Mouse (Mus musculus): ENCODE results near the gene Fntb. TPM values are rescaled to one million over a fixed set of nuclear protein-coding genes. Genes with fewer than 3 reads are reported as not detected.

Gene Fntb
- polyA plus RNA-seq, 1 experiment from 2014 or later, result 39.9 TPM

- Histone ChIP-seq H3K27me3 (no peaks in the 10 kb centered on the region), H3K9ac (no peak overlapping the region), H3K4me3 (no peak overlapping the region), H3K4me1 (replicated peaks) (peaks cover 15% of the 10 kb centered on the region), H3K9me3 (no peaks in the 10 kb centered on the region), H3K36me3 (peaks cover 16% of the 10 kb centered on the region), H3K4me2 (no peak overlapping the region), H3K27ac (replicated peaks) (no peak overlapping the region)
- WGBS, result 40% methylated on average over 7 of the region's 7 CpGs
- no peak for ATAC-seq (ENCODE audit: low read depth)
These were observed 130.4 kb downstream of the Fntb start for GRCm38 (mm10) chr12:76895777-76896176.

- WGBS, result 91% methylated on average over 4 of the region's 4 CpGs
- Histone ChIP-seq H3K9ac (no peak overlapping the region), H3K27ac (replicated peaks) (no peak overlapping the region), H3K4me2 (no peak overlapping the region), H3K9me3 (no peaks in the 10 kb centered on the region), H3K4me1 (replicated peaks) (peaks cover 11% of the 10 kb centered on the region; the same call in 1 of the 2 replicates), H3K36me3 (peaks cover 20% of the 10 kb centered on the region), H3K27me3 (no peaks in the 10 kb centered on the region), H3K4me3 (no peak overlapping the region)
- ATAC-seq (ENCODE audit: low read depth), result no peak
These were observed 131.2 kb downstream of the Fntb start for GRCm38 (mm10) chr12:76896566-76896965.

GRCm38 (mm10) chr12:76897006-76897405 lies 131.6 kb downstream of the Fntb start:
- no peak overlapping the region for H3K9ac ChIP-seq
- no peaks in the 10 kb centered on the region for H3K9me3 ChIP-seq
- WGBS, result 86% methylated on average over 10 of the region's 10 CpGs
- no peak overlapping the region for H3K4me2 ChIP-seq
- H3K4me3 ChIP-seq, result no peak overlapping the region
- no peaks in the 10 kb centered on the region for H3K27me3 ChIP-seq
- peaks cover 11% of the 10 kb centered on the region; the same call in 1 of the 2 replicates for H3K4me1 ChIP-seq (replicated peaks)
- no peak overlapping the region for H3K27ac ChIP-seq (replicated peaks)
- no peak for ATAC-seq (ENCODE audit: low read depth)
- peaks cover 16% of the 10 kb centered on the region for H3K36me3 ChIP-seq

GRCm38 (mm10) chr12:76898141-76898540 lies 132.8 kb downstream of the Fntb start:
- ATAC-seq (ENCODE audit: low read depth), result no peak
- H3K36me3 ChIP-seq, result peaks cover 11% of the 10 kb centered on the region
- H3K4me2 ChIP-seq, result no peak overlapping the region
- H3K9me3 ChIP-seq, result no peaks in the 10 kb centered on the region
- H3K9ac ChIP-seq, result no peak overlapping the region
- H3K4me1 ChIP-seq (replicated peaks), result peaks cover 11% of the 10 kb centered on the region; the same call in 1 of the 2 replicates
- H3K4me3 ChIP-seq, result no peak overlapping the region
- no peaks in the 10 kb centered on the region for H3K27me3 ChIP-seq
- H3K27ac ChIP-seq (replicated peaks), result no peak overlapping the region

GRCm38 (mm10) chr12:76899261-76899975 lies 134.0 kb downstream of the Fntb start:
- no peak overlapping the region for H3K27ac ChIP-seq (replicated peaks)
- no peak overlapping the region for H3K9ac ChIP-seq
- no peak overlapping the region for H3K4me2 ChIP-seq
- 89% methylated on average over 10 of the region's 10 CpGs for WGBS
- ATAC-seq (ENCODE audit: low read depth), result no peak
- no peaks in the 10 kb centered on the region for H3K27me3 ChIP-seq
- H3K4me3 ChIP-seq, result no peak overlapping the region
- peaks cover 15% of the 10 kb centered on the region for H3K36me3 ChIP-seq
- H3K4me1 ChIP-seq (replicated peaks), result peaks cover 10% of the 10 kb centered on the region; the same call in 1 of the 2 replicates
- no peaks in the 10 kb centered on the region for H3K9me3 ChIP-seq

GRCm38 (mm10) chr12:76901508-76902294 lies 136.3 kb downstream of the Fntb start:
- no peak overlapping the region for H3K4me2 ChIP-seq
- H3K9ac ChIP-seq, result no peak overlapping the region
- no peak overlapping the region for H3K27ac ChIP-seq (replicated peaks)
- ATAC-seq (ENCODE audit: low read depth), result no peak
- no peaks in the 10 kb centered on the region for H3K9me3 ChIP-seq
- H3K27me3 ChIP-seq, result no peaks in the 10 kb centered on the region
- WGBS, result 72% methylated on average over 3 of the region's 3 CpGs
- peaks cover 15% of the 10 kb centered on the region for H3K36me3 ChIP-seq
- H3K4me3 ChIP-seq, result no peak overlapping the region
- no peaks in the 10 kb centered on the region for H3K4me1 ChIP-seq (replicated peaks)

GRCm38 (mm10) chr12:76906278-76906677 lies 140.9 kb downstream of the Fntb start:
- H3K4me1 ChIP-seq (replicated peaks), result peaks cover 13% of the 10 kb centered on the region
- no peak overlapping the region for H3K27ac ChIP-seq (replicated peaks)
- H3K36me3 ChIP-seq, result peaks cover 37% of the 10 kb centered on the region
- no peak overlapping the region for H3K4me2 ChIP-seq
- H3K4me3 ChIP-seq, result no peak overlapping the region
- 92% methylated on average over 1 of the region's 1 CpGs for WGBS
- no peaks in the 10 kb centered on the region for H3K27me3 ChIP-seq
- no peak overlapping the region for H3K9ac ChIP-seq
- no peaks in the 10 kb centered on the region for H3K9me3 ChIP-seq
- ATAC-seq (ENCODE audit: low read depth), result no peak

GRCm38 (mm10) chr12:76909218-76909617 lies 143.8 kb downstream of the Fntb start:
- Histone ChIP-seq H3K36me3 (peaks cover 34% of the 10 kb centered on the region), H3K9ac (no peak overlapping the region), H3K9me3 (no peaks in the 10 kb centered on the region), H3K4me2 (no peak overlapping the region), H3K27me3 (no peaks in the 10 kb centered on the region), H3K4me1 (replicated peaks) (peaks cover 16% of the 10 kb centered on the region), H3K27ac (replicated peaks) (no peak overlapping the region), H3K4me3 (no peak overlapping the region)
- WGBS, result 93% methylated on average over 5 of the region's 5 CpGs
- ATAC-seq (ENCODE audit: low read depth), result no peak

GRCm38 (mm10) chr12:76910258-76910940 lies 145.0 kb downstream of the Fntb start:
- no peak for ATAC-seq (ENCODE audit: low read depth)
- 72% methylated on average over 11 of the region's 11 CpGs for WGBS
- 0 out of 2 replicates have a peak overlapping the region, but pooled peaks have one; percentile 17 for H3K9ac ChIP-seq

GRCm38 (mm10) chr12:76911171-76911726 lies 145.9 kb downstream of the Fntb start:
- WGBS, result 69% methylated on average over 16 of the region's 16 CpGs
- Histone ChIP-seq H3K36me3 (peaks cover 42% of the 10 kb centered on the region), H3K4me3 (no peak overlapping the region), H3K9ac (peak overlapping the region; percentile 31; the same call in 1 of the 2 replicates), H3K4me2 (no peak overlapping the region), H3K27ac (replicated peaks) (0 out of 2 replicates have a peak overlapping the region, but pooled peaks have one; percentile 28), H3K9me3 (no peaks in the 10 kb centered on the region), H3K4me1 (replicated peaks) (peaks cover 16% of the 10 kb centered on the region), H3K27me3 (no peaks in the 10 kb centered on the region)
- 0 out of 2 replicates have a peak, but pooled peaks have one; percentile 19 for ATAC-seq (ENCODE audit: low read depth)

More at GRCm38 (mm10) chr12:76910258-76910940, 145.0 kb downstream of the Fntb start:
- peaks cover 16% of the 10 kb centered on the region for H3K4me1 ChIP-seq (replicated peaks)
- H3K4me2 ChIP-seq, result no peak overlapping the region
- H3K27me3 ChIP-seq, result no peaks in the 10 kb centered on the region
- no peak overlapping the region for H3K27ac ChIP-seq (replicated peaks)
- no peak overlapping the region for H3K4me3 ChIP-seq
- H3K36me3 ChIP-seq, result peaks cover 41% of the 10 kb centered on the region
- H3K9me3 ChIP-seq, result no peaks in the 10 kb centered on the region

GRCm38 (mm10) chr12:76912193-76912592 lies 146.8 kb downstream of the Fntb start:
- H3K9ac ChIP-seq, result no peak overlapping the region
- H3K9me3 ChIP-seq, result no peaks in the 10 kb centered on the region
- H3K4me3 ChIP-seq, result no peak overlapping the region
- no peak overlapping the region for H3K4me2 ChIP-seq
- 64% methylated on average over 9 of the region's 9 CpGs for WGBS
- peaks cover 45% of the 10 kb centered on the region for H3K36me3 ChIP-seq
- no peak overlapping the region for H3K27ac ChIP-seq (replicated peaks)
- no peak for ATAC-seq (ENCODE audit: low read depth)
- H3K4me1 ChIP-seq (replicated peaks), result peaks cover 16% of the 10 kb centered on the region
- no peaks in the 10 kb centered on the region for H3K27me3 ChIP-seq

Data from neural tube, embryonic 13.5 days (tissue).